Mouse (Mus musculus) forebrain, embryonic 14.5 days (tissue): Measurements from ENCODE around the gene Adgre4. TPM values are rescaled to one million over a fixed set of nuclear protein-coding genes. Genes with fewer than 3 reads are reported as not detected.
"Not testable (repeated sequence)": the region's sequence is repeated elsewhere in the genome, so short reads cannot be mapped to it uniquely, and the experiment has no call there.

Experiments used
- ATAC-seq: fragments of 200-750 bp; cut with Nextera tagmentation; 2 replicates; pipeline ENCODE4 v1.8.0; 2017; ENCODE audit warnings: mild to moderate bottlenecking, moderate library complexity
- DNase-seq: peaks from one replicate; pipeline ENCODE4 v3.0.0-alpha.2; 2015; ENCODE audit warnings: low spot score
- H3K27ac ChIP-seq: fragments of 300-500 bp; sonication (generic); 2 replicates; pipeline ENCODE4 v1.5.1; 2014; ENCODE audit warnings: low read depth, mild to moderate bottlenecking, control low read depth, low read length, moderate library complexity
- H3K27me3 ChIP-seq: fragments of 300-500 bp; sonication (generic); replicated peaks from 2 replicates; pipeline ENCODE4 v1.6.1; 2014; ENCODE audit warnings: low read length, control low read depth, mixed read lengths; ENCODE audit not compliant: control insufficient read depth, insufficient read depth
- H3K36me3 ChIP-seq: fragments of 300-500 bp; sonication (generic); 2 replicates; pipeline ENCODE4 v1.6.1; 2014; ENCODE audit warnings: low read length, control low read depth; ENCODE audit not compliant: control insufficient read depth, insufficient read depth
- H3K4me1 ChIP-seq: fragments of 300-500 bp; sonication (generic); 2 replicates; pipeline ENCODE4 v1.6.1; 2014; ENCODE audit warnings: antibody characterized with exemption, low read length, control low read depth; ENCODE audit not compliant: control insufficient read depth, insufficient read depth
- H3K4me2 ChIP-seq: fragments of 300-500 bp; sonication (generic); 2 replicates; pipeline ENCODE4 v1.6.1; 2014; ENCODE audit warnings: mild to moderate bottlenecking, control low read depth, low read length
- H3K4me3 ChIP-seq: fragments of 300-500 bp; sonication (generic); 2 replicates; pipeline ENCODE4 v1.5.1; 2014; ENCODE audit warnings: low read depth, low read length, control low read depth
- H3K9ac ChIP-seq: fragments of 300-500 bp; sonication (generic); 2 replicates; pipeline ENCODE4 v1.6.1; 2014; ENCODE audit warnings: mild to moderate bottlenecking, low read length, control low read depth, moderate library complexity
- H3K9me3 ChIP-seq: fragments of 300-500 bp; sonication (generic); replicated peaks from 2 replicates; pipeline ENCODE4 v1.6.1; 2016; ENCODE audit warnings: low read length, control low read depth, mixed read lengths; ENCODE audit not compliant: control insufficient read depth
- WGBS: fragments of 180-500 bp; shearing (Covaris S2); extraction: QIAGEN DNeasy Blood & Tissue Kit; methylation state at CpG from one replicate; pipeline ENCODE4 v1.1.7; 2014; 5-methylcytosine and 5-hydroxymethylcytosine counted together
- polyA plus RNA-seq: library from polyadenylated mRNA; unstranded; fragments of >200 nt; fragmentation: Nextera tagmentation; extraction: Ambion mirVana; gene quantifications from 2 replicates; pipeline ENCODE4 v1.2.1, GENCODE M21; 2014

The Adgre4 gene
- polyA plus RNA-seq, 1 experiment from 2014 or later = 0.09 TPM

DNA sequence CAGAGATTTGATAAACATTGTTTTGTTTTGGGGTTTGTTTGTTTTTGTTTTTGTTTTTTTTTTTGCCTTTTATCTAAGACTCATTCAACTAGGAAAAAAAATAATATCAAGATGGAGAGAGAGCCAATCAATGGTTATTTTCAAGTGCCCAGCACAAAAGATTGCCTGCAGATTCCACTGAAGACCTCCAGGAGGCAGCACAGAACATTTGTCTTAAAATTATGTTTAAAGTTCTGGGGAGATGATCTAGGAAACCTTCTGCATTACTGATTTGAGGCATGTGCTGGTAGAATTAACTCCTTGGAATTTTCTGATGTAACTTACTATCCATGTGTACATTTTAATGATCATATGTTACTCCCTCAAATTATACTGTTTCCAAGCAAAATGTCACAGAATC is 63.9 kb downstream of the Adgre4 start:
- peak; percentile 0 for DNase-seq

DNA sequence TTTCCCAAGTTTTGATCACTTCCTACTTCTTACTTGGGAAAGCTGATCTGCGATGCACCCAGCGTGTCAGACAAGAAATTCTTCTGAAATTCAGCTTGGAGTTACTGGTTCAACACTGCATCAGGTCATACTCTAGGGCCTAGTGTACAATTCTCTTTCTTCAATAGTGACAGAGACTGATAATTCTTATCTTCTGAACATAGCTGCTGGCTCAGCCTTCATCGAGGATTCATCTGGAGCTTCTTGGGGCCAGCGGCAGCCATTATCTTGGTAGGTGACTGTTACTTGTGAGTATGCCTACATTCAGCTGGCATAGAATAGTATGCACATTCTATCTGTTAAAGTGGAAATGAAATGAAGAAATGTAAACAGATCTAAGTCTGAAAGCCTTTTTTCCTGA is 67.1 kb downstream of the Adgre4 start:
- no peak overlapping the region for H3K4me3 ChIP-seq
- H3K9me3 ChIP-seq = no peaks in the 10 kb centered on the region
- H3K9ac ChIP-seq = no peak overlapping the region
- ATAC-seq (no peak), DNase-seq (no peak)
- no peak overlapping the region for H3K27ac ChIP-seq
- 92% methylated on average over 4 of the region's 4 CpGs for WGBS
- H3K36me3 ChIP-seq = no peaks in the 10 kb centered on the region
- H3K27me3 ChIP-seq = no peaks in the 10 kb centered on the region
- H3K4me1 ChIP-seq = no peaks in the 10 kb centered on the region
- H3K4me2 ChIP-seq = no peak overlapping the region

More for the DNA sequence above, 63.9 kb downstream of the Adgre4 start:
- H3K27ac ChIP-seq = no peak overlapping the region
- H3K36me3 ChIP-seq = no peaks in the 10 kb centered on the region
- no peaks in the 10 kb centered on the region for H3K9me3 ChIP-seq
- no peak overlapping the region for H3K4me3 ChIP-seq
- H3K4me2 ChIP-seq = no peak overlapping the region
- no peaks in the 10 kb centered on the region for H3K27me3 ChIP-seq
- no peak overlapping the region for H3K9ac ChIP-seq
- ATAC-seq = no peak
- H3K4me1 ChIP-seq = no peaks in the 10 kb centered on the region

DNA sequence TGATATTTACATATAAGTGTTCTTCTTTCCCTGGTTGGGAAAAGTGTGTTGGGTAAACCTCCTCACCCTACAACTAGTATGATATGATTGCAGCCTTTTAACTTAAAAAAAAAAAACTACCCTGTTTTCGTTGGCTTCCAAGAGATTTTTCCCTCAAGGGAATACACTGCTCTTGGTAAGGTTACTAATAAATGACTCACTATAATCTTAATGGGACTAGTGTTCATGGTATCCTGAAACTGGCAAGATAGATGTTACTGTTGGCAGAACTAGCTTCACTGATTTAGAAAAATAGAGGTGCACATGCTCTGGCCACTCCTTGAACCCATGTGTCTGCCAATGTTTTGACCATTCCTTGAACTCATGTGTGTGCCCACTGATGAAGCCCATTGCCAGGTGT is 71.8 kb downstream of the Adgre4 start:
- WGBS = 80% methylated on average over 1 of the region's 1 CpGs
- no peaks in the 10 kb centered on the region for H3K4me1 ChIP-seq
- no peak for ATAC-seq
- no peak overlapping the region for H3K27ac ChIP-seq
- no peak overlapping the region for H3K4me2 ChIP-seq
- no peaks in the 10 kb centered on the region for H3K27me3 ChIP-seq
- H3K36me3 ChIP-seq = no peaks in the 10 kb centered on the region
- H3K9ac ChIP-seq = no peak overlapping the region
- DNase-seq = no peak
- no peaks in the 10 kb centered on the region for H3K9me3 ChIP-seq
- H3K4me3 ChIP-seq = no peak overlapping the region

DNA sequence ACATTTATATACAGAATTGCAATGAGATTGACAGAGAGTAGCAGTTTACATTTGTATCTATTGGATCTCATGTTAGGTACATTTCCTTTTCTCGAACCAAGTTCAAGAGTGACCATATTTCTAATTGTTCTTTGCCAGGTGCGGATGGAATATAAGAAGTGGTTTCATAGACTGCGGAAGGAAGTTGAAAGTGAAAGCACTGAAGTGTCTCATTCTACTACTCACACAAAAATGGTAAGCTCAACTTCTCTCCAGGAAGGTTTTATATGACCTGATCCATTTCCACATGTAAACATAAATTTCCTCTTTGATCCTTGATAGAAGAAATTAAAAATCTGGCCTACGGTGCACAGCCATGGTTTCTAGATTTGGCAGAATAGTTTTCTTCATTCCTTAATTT is 93.3 kb downstream of the Adgre4 start:
- ATAC-seq = no peak

DNA sequence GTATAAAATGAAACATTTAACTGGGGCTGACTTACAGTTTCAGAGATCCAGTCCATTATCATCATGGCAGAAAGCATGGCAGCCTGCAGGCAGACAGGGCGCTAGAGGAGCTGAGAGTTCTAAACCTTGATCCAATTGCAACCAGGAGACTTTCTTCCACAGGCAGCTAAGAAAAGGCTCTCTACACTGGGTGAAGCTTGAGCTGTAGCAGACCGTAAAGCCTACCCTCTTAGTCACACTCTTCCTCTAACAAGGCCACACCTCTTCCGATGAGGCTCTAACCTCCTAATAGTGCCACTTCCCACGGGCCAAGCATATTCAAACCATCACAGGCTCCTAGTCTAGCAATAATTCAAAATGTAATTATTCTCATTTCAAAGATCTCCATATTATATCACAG is 127.4 kb downstream of the Adgre4 start:
- no peak overlapping the region for H3K4me2 ChIP-seq
- peaks cover 2% of the 10 kb centered on the region for H3K4me1 ChIP-seq
- no peaks in the 10 kb centered on the region for H3K27me3 ChIP-seq
- ATAC-seq = no peak
- WGBS = 91% methylated on average over 4 of the region's 4 CpGs
- no peak overlapping the region for H3K9ac ChIP-seq
- H3K9me3 ChIP-seq = no peaks in the 10 kb centered on the region
- DNase-seq = no peak
- H3K36me3 ChIP-seq = no peaks in the 10 kb centered on the region
- no peak overlapping the region for H3K27ac ChIP-seq
- H3K4me3 ChIP-seq = no peak overlapping the region

More for the DNA sequence above, 93.3 kb downstream of the Adgre4 start:
- WGBS = 92% methylated on average over 4 of the region's 4 CpGs
- H3K4me2 ChIP-seq = no peak overlapping the region
- H3K27me3 ChIP-seq = no peaks in the 10 kb centered on the region
- H3K4me1 ChIP-seq = no peaks in the 10 kb centered on the region
- no peaks in the 10 kb centered on the region for H3K36me3 ChIP-seq
- no peak overlapping the region for H3K27ac ChIP-seq
- no peaks in the 10 kb centered on the region for H3K9me3 ChIP-seq
- DNase-seq = no peak
- no peak overlapping the region for H3K4me3 ChIP-seq
- H3K9ac ChIP-seq = no peak overlapping the region

DNA sequence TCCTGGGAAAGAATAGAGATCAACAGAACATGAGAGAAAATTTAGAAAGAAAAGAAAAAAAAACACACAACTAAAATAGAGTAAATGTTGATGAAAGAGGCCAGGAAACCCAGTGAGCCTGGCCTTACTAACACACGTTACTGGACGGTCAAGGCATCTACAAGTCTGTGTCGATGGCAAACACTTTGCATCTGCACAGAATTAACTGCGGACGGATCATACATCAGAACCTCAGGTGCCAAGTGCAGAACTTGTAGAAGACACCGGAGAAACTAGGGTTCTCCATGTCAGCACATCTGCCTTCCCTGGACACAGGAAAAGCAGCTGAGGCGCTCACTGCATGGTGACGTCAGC is 128.5 kb downstream of the Adgre4 start:
- not testable (repeated sequence) for H3K27ac ChIP-seq, ATAC-seq
- peak; percentile 14 for DNase-seq

DNA sequence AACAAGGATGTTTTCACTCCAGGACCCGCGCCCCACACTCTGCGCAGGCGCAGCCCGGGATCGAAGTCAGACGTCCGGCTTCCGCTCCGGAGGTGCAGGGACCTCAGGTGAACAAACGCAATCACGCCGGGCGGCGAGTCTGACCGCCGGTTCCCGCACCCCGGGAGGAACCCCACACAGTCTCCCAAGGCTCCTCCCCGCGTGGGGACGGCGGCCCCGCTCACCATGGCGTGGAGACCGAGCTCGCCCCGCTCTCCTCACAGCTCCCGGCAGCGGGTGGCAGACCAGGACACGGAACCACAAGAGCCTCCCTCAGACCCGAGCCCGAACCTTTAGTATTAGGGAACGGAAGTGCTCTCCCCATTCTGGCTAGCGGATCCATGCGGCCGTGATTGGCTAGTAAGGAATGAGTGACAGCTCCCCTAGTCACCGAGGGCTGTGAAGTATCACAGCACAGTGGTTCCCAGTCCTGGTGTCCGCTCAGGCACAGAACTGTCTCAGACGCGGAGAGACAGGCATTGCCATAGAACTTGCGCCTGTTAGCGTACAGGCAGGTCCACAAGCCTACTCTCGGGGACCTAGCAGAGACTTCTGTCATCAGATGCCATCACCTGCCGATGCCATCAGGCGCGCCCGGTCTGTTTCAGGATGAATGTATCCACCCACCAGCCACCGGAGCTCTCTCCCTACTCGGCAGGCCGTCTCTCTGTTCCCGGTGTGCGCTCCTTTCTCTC is 129.0 kb downstream of the Adgre4 start, which contains the start of gene Zfp119a:
TSS of gene Zfp119a (minus strand) at position 295 of the 734 bp plus-strand sequence.
- H3K27me3 ChIP-seq, H3K4me1 ChIP-seq, H3K36me3 ChIP-seq, H3K9me3 ChIP-seq: not testable (repeated sequence)
- DNase-seq (peak; percentile 94), ATAC-seq (peak; percentile 100)
- Histone ChIP-seq H3K9ac (peak within 1 kb of the TSS; percentile 61), H3K4me2 (peak within 1 kb of the TSS; percentile 58), H3K4me3 (peak within 1 kb of the TSS; percentile 40), H3K27ac (peak within 1 kb of the TSS; percentile 66)
- 0% methylated on average over 29 of the region's 53 CpGs for WGBS

More for the DNA sequence above, 128.5 kb downstream of the Adgre4 start:
- not testable (repeated sequence) for H3K27me3 ChIP-seq, H3K36me3 ChIP-seq, H3K9me3 ChIP-seq, H3K4me1 ChIP-seq
- WGBS = under 1% methylated on average over 6 of the region's 8 CpGs
- Histone ChIP-seq H3K9ac (peak overlapping the region; percentile 51), H3K4me2 (peak overlapping the region; percentile 58), H3K4me3 (peak overlapping the region; percentile 40)

DNA sequence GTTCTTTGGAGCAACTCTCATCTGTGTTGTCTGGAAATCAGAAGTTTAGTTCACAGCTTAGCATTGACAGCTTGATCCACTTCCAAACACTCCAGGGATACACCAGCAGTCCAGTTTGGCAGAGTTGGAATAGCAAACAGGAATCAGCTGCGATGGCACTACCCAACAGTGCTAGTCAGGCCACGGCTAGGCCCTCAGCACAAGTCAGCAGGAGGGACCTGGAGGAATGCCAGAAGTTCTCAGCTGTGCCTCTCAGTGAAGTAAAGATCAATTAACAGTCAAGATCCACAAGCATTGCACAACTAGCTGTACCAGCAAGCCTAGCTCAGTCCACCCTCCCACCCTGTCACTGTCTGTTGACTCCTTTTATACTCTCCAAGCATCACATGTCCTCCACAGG is 133.8 kb downstream of the Adgre4 start:
- Histone ChIP-seq H3K36me3 (no peaks in the 10 kb centered on the region), H3K9ac (no peak overlapping the region), H3K4me3 (no peak overlapping the region), H3K4me2 (no peak overlapping the region), H3K4me1 (peaks cover 2% of the 10 kb centered on the region; the same call in 1 of the 2 replicates), H3K27me3 (no peaks in the 10 kb centered on the region), H3K9me3 (no peaks in the 10 kb centered on the region), H3K27ac (no peak overlapping the region)
- whole genome bisulfite sequencing = 35% methylated on average over 2 of the region's 2 CpGs
- ATAC-seq = no peak
- peak; percentile 7 for DNase-seq

DNA sequence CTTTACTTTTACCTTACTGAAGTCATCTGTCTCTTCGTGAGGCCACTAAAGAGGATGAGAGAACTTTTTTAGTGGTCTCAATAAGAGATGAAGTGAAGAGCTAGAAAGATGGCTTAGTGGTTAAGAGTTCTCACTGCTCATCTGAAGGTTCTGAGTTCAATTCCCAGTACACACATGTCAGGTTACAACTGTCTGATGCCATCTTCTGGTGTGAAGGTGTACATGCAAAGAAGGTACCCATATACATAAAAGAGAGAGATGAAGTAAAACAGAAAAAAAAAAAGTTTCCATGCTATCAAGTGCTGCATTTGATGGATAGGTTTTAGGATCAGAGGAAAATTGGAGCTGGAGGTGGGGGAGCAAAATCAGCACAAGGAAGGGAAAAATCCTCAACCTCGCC is 135.1 kb downstream of the Adgre4 start:
- H3K4me2 ChIP-seq = no peak overlapping the region
- 52% methylated on average over 2 of the region's 2 CpGs for WGBS
- H3K36me3 ChIP-seq = no peaks in the 10 kb centered on the region
- DNase-seq (no peak), ATAC-seq (no peak)
- no peak overlapping the region for H3K9ac ChIP-seq
- H3K4me1 ChIP-seq = no peaks in the 10 kb centered on the region
- no peaks in the 10 kb centered on the region for H3K9me3 ChIP-seq
- H3K4me3 ChIP-seq = no peak overlapping the region
- H3K27ac ChIP-seq = no peak overlapping the region
- H3K27me3 ChIP-seq = no peaks in the 10 kb centered on the region
